8 mouse cellular contexts compared by ENCODE assay signal in the genomic region with DNA sequence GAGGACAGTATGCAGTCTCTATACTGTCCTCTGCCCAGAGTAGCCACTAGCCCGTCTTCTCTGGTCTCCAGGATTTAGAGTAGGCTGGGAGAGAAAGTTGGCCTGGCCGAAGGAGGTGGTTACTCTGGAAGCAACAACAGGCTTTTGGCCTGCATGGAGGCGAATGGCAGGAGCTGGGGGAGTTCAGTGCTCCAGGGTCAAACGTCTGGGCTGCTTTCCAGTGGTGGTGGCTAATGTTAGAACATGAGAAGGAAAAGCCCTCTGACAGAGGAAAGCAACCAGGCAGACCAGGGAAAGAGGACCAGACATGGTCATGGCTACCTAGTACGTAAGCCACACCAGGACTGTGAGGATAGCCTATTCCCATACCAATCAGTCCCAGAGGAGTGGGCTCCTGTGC. TPM values are rescaled to one million over a fixed set of nuclear protein-coding genes. Genes with fewer than 3 reads are reported as not detected.
DNase-seq lines count a peak whose midpoint lies in the region.

No protein-coding gene starts in this region.

- DNase-seq in lung, adult 18-20 months, result peak; percentile 50 to 62
- DNase-seq in lung, postnatal 25 days (ENCODE audit: low spot score), result no peak
- DNase-seq in gastrocnemius, postnatal 14 days, result peak; percentile 77
- peak; percentile 85 for DNase-seq in kidney, postnatal 10 days
- peak; percentile 76 for DNase-seq in ovary, postnatal 14 days (ENCODE audit: low spot score)
- DNase-seq in layer of hippocampus, adult 9-11 months, result no peak
- no peak for DNase-seq in cerebellum, postnatal 10 days
- DNase-seq in neural tube, embryonic 10.5 days (ENCODE audit: extremely low spot score, low spot score), result no peak

- intact Hi-C loops in gastrocnemius, postnatal 14 days (cut with DNase I; ENCODE audit: low total_unique reads), result no loop called here

RNA-seq across cellular contexts. Expression of a gene that starts 38.4 kb away (rescaled TPM):
- total RNA-seq in gastrocnemius, postnatal 14 days (2021), result 10 to 100 TPM; 19.5 to 24.1 TPM

Comparison
In these comparisons a context has a peak if more than half of its experiments do, and no peak if none do; other contexts are left out.
1. DNase-seq: peak in lung, adult 18-20 months (2 of 2), gastrocnemius, postnatal 14 days (single experiment), kidney, postnatal 10 days (single experiment) and ovary, postnatal 14 days (single experiment); none in lung, postnatal 25 days (single experiment), layer of hippocampus, adult 9-11 months (single experiment), cerebellum, postnatal 10 days (0 of 2) and neural tube, embryonic 10.5 days (single experiment).